8 mouse cellular contexts compared by ENCODE assay signal in genomic region chr14:54641305-54641969, GRCm38 (mm10). TPM values are rescaled to one million over a fixed set of nuclear protein-coding genes. Genes with fewer than 3 reads are reported as not detected.
DNase-seq lines count a peak whose midpoint lies in the region; ATAC-seq and TF ChIP-seq lines count a peak whose summit lies in the region.

TSS of gene Cdh24 (minus strand) at chr14:54641364.

- WGBS in heart, embryonic 11.5 days (ENCODE audit: insufficient replicate concordance), result 1% methylated on average over 46 of the region's 52 CpGs
- WGBS in kidney, embryonic 15.5 days, result under 1% methylated on average over 48 of the region's 52 CpGs
- under 1% methylated on average over 34 of the region's 52 CpGs for WGBS in limb, embryonic 15.5 days
- under 1% methylated on average over 38 of the region's 52 CpGs for WGBS in midbrain, postnatal 0 days

- H3K27ac ChIP-seq in heart, embryonic 11.5 days (ENCODE audit: low read depth, low read length), result peak within 1 kb of the TSS; percentile 51
- peak within 1 kb of the TSS; percentile 82 for H3K27ac ChIP-seq in kidney, embryonic 15.5 days
- peak within 1 kb of the TSS; percentile 82 for H3K27ac ChIP-seq in limb, embryonic 15.5 days
- peak within 1 kb of the TSS; percentile 84 for H3K27ac ChIP-seq in midbrain, postnatal 0 days (ENCODE audit: low read depth, low read length)

- peaks cover 7% of the 10 kb centered on the region; the same call in 1 of the 2 replicates for H3K4me1 ChIP-seq in heart, embryonic 11.5 days (ENCODE audit: control insufficient read depth, insufficient read depth, low read length)
- peaks cover 25% of the 10 kb centered on the region for H3K4me1 ChIP-seq in kidney, embryonic 15.5 days
- peaks cover 17% of the 10 kb centered on the region for H3K4me1 ChIP-seq in limb, embryonic 15.5 days
- H3K4me1 ChIP-seq in midbrain, postnatal 0 days (ENCODE audit: insufficient read depth, low read length), result peaks cover 9% of the 10 kb centered on the region; the same call in 1 of the 2 replicates

- H3K36me3 ChIP-seq in heart, embryonic 11.5 days (ENCODE audit: control insufficient read depth, insufficient read depth, low read length), result peaks cover 45% of the 10 kb centered on the region
- H3K36me3 ChIP-seq in kidney, embryonic 15.5 days, result peaks cover 71% of the 10 kb centered on the region
- H3K36me3 ChIP-seq in limb, embryonic 15.5 days, result peaks cover 68% of the 10 kb centered on the region
- peaks cover 47% of the 10 kb centered on the region for H3K36me3 ChIP-seq in midbrain, postnatal 0 days (ENCODE audit: insufficient read depth, low read length)

- H3K9me3 ChIP-seq in heart, embryonic 11.5 days (replicated peaks; ENCODE audit: control insufficient read depth, low read length), result no peaks in the 10 kb centered on the region
- no peaks in the 10 kb centered on the region for H3K9me3 ChIP-seq in kidney, embryonic 15.5 days (replicated peaks)
- no peaks in the 10 kb centered on the region for H3K9me3 ChIP-seq in limb, embryonic 15.5 days
- H3K9me3 ChIP-seq in midbrain, postnatal 0 days (ENCODE audit: low read length), result no peaks in the 10 kb centered on the region

- peak within 1 kb of the TSS; percentile 58 for H3K4me3 ChIP-seq in heart, embryonic 11.5 days (ENCODE audit: low read depth, low read length)
- peak within 1 kb of the TSS; percentile 78 for H3K4me3 ChIP-seq in kidney, embryonic 15.5 days (replicated peaks)
- H3K4me3 ChIP-seq in limb, embryonic 15.5 days, result peak within 1 kb of the TSS; percentile 68
- peak within 1 kb of the TSS; percentile 83 for H3K4me3 ChIP-seq in midbrain, postnatal 0 days (ENCODE audit: low read depth, low read length)

- peak; percentile 92 for DNase-seq in CD4-positive helper T cell, adult 2 months (ENCODE audit: low read depth, low spot score)
- DNase-seq in brain, embryonic 14.5 days (ENCODE audit: low read depth), result peak; percentile 94
- peak; percentile 91 for DNase-seq in midbrain, postnatal 0 days (ENCODE audit: low spot score)
- peak; percentile 91 to 92 for DNase-seq in spleen, postnatal 10 days (ENCODE audit: low spot score in 2 of 2)

- H3K4me2 ChIP-seq in heart, embryonic 11.5 days, result peak within 1 kb of the TSS; percentile 97
- peak within 1 kb of the TSS; percentile 99 for H3K4me2 ChIP-seq in kidney, embryonic 15.5 days
- H3K4me2 ChIP-seq in limb, embryonic 15.5 days, result peak within 1 kb of the TSS; percentile 97
- H3K4me2 ChIP-seq in midbrain, postnatal 0 days (ENCODE audit: low read depth, low read length, poor library complexity, severe bottlenecking), result peak within 1 kb of the TSS; percentile 82

- TF ChIP-seq POLR2A in brain, embryonic 14.5 days (IDR thresholded peaks at IDR 0.05; ENCODE audit: borderline replicate concordance, extremely low read depth, insufficient read depth, insufficient read length, poor library complexity, severe bottlenecking), result peak; percentile 77

- peak within 1 kb of the TSS; percentile 73 for H3K9ac ChIP-seq in heart, embryonic 11.5 days (ENCODE audit: low read depth, low read length)
- H3K9ac ChIP-seq in kidney, embryonic 15.5 days, result peak within 1 kb of the TSS; percentile 87
- H3K9ac ChIP-seq in limb, embryonic 15.5 days, result peak within 1 kb of the TSS; percentile 84
- peak within 1 kb of the TSS; percentile 91 for H3K9ac ChIP-seq in midbrain, postnatal 0 days (replicated peaks; ENCODE audit: low read length, poor library complexity, severe bottlenecking)

- H3K27me3 ChIP-seq in heart, embryonic 11.5 days (ENCODE audit: control insufficient read depth, insufficient read depth, low read length), result no peaks in the 10 kb centered on the region
- no peaks in the 10 kb centered on the region for H3K27me3 ChIP-seq in kidney, embryonic 15.5 days
- no peaks in the 10 kb centered on the region for H3K27me3 ChIP-seq in limb, embryonic 15.5 days
- no peaks in the 10 kb centered on the region for H3K27me3 ChIP-seq in midbrain, postnatal 0 days (ENCODE audit: insufficient read depth, low read length)

- ATAC-seq in erythroblast, adult 5-6 weeks (replicated peaks; ENCODE audit: low FRiP score, poor library complexity, severe bottlenecking), result peak; percentile 68
- ATAC-seq in heart, embryonic 11.5 days (replicated peaks; ENCODE audit: insufficient number of reproducible peaks, low FRiP score, low TSS enrichment), result peak; percentile 90
- ATAC-seq in kidney, embryonic 15.5 days (replicated peaks; ENCODE audit: low FRiP score), result peak; percentile 95
- ATAC-seq in limb, embryonic 15.5 days (ENCODE audit: insufficient number of reproducible peaks, low FRiP score, low TSS enrichment, low read depth), result peak; percentile 87
- peak; percentile 85 for ATAC-seq in midbrain, postnatal 0 days (ENCODE audit: low FRiP score)

- TF ChIP-seq CTCF in brain, embryonic 14.5 days (IDR thresholded peaks at IDR 0.05; ENCODE audit: borderline replicate concordance, extremely low read depth, insufficient read depth, insufficient read length), result peak; percentile 93
- peak; percentile 91 for TF ChIP-seq CTCF in midbrain, postnatal 0 days (IDR thresholded peaks at IDR 0.05)

RNA-seq across cellular contexts. Expression of gene Cdh24, which starts in this region (rescaled TPM):
- 73.5 and 75.5 TPM in 2 replicates for polyA plus RNA-seq in brain, embryonic 14.5 days (2012; rRNA removed)
- 1.3 and 1.5 TPM in 2 replicates for total RNA-seq in erythroblast, adult 5-6 weeks (2015; ENCODE audit: low replicate concordance)
- total RNA-seq in erythroblast, adult 5-6 weeks (2017; ENCODE audit: low replicate concordance), result 2.4 and 5.0 TPM in 2 replicates
- 2.9 and 3.1 TPM in 2 replicates for polyA plus RNA-seq in heart, embryonic 11.5 days (2014; fragmentation: Nextera tagmentation; extraction: Ambion mirVana)
- 3.1 and 4.5 TPM in 2 replicates for polyA plus RNA-seq in kidney, embryonic 15.5 days (2015; fragmentation: Nextera tagmentation; extraction: Ambion mirVana)
- 3.7 and 4.2 TPM in 2 replicates for polyA plus RNA-seq in limb, embryonic 15.5 days (2015; fragmentation: Nextera tagmentation; extraction: Ambion mirVana)
- 45.3 and 49.7 TPM in 2 replicates for total RNA-seq in midbrain, postnatal 0 days (2014; rRNA removed)
- polyA plus RNA-seq in midbrain, postnatal 0 days (2015; fragmentation: Nextera tagmentation; extraction: Ambion mirVana), result 8.5 and 9.0 TPM in 2 replicates

Comparison
In these comparisons a context has a peak if more than half of its experiments do, and no peak if none do; other contexts are left out.
1. Peak in every context shown above with its lines: DNase-seq, ATAC-seq, H3K4me3 ChIP-seq and H3K27ac ChIP-seq.